Comparison of ENCODE assay signal across 16 mouse cellular contexts in genomic region chr1:89405991-89406390, GRCm38 (mm10).
"Had no signal": no experiment of that assay in that cellular context is flagged by ENCODE, and none has a peak within 500 bp of the region (broad histone marks: within the 10 kb centered on the region; RNA-seq: fewer than 3 reads in every experiment).

No protein-coding gene starts in this region.

- H3K9ac ChIP-seq: limb, embryonic 15.5 days; liver, embryonic 12.5 days; lung, embryonic 14.5 days; neural tube, embryonic 13.5 days had no signal

- H3K9me3 ChIP-seq: limb, embryonic 15.5 days; liver, embryonic 12.5 days; midbrain, embryonic 10.5 days; neural tube, embryonic 13.5 days had no signal

- H3K4me2 ChIP-seq: limb, embryonic 15.5 days; liver, embryonic 12.5 days; lung, embryonic 14.5 days; neural tube, embryonic 13.5 days had no signal

- H3K4me1 ChIP-seq: limb, embryonic 15.5 days; liver, embryonic 12.5 days had no signal

- DNase-seq: layer of hippocampus, adult 9-11 months; layer of hippocampus, postnatal 36 days; lung, embryonic 14.5 days; lung, postnatal 10 days; lung, postnatal 4 days; midbrain, embryonic 14.5 days; retina, postnatal 1 day; right cerebral cortex, postnatal 4 days; spleen, adult 18-20 months; thymus, adult 18-20 months; thymus, postnatal 14 days had no signal

- ATAC-seq: intestine, embryonic 16.5 days; liver, embryonic 12.5 days had no signal

- H3K4me3 ChIP-seq: limb, embryonic 15.5 days; liver, embryonic 12.5 days; midbrain, embryonic 10.5 days; neural tube, embryonic 13.5 days had no signal

- H3K27me3 ChIP-seq: limb, embryonic 15.5 days; liver, embryonic 12.5 days; neural tube, embryonic 13.5 days had no signal

- H3K36me3 ChIP-seq: limb, embryonic 15.5 days; liver, embryonic 12.5 days; midbrain, embryonic 10.5 days; neural tube, embryonic 13.5 days had no signal

- H3K27ac ChIP-seq: limb, embryonic 15.5 days; liver, embryonic 12.5 days; midbrain, embryonic 10.5 days; neural tube, embryonic 13.5 days had no signal
